Mouse (Mus musculus): ENCODE data around the gene Bod1.

- no peak for TF ChIP-seq CTCF (IDR thresholded peaks at IDR 0.05; ENCODE audit: low read depth)
- no peak for TF ChIP-seq EP300 (IDR thresholded peaks at IDR 0.05; ENCODE audit: low read depth)
Observed at GRCm38 (mm10) chr11:31719090-31719489, 47.4 kb upstream of the Bod1 start.

All from liver, embryonic 14.5 days (tissue).